Mouse (Mus musculus) liver, embryonic 14.5 days (tissue): ENCODE measurements at regions not wholly inside any gene's neighbourhood (a gene's known extent, or its start where the extent isn't known, plus 50 kb on each side); places are given as distances from the start of the nearest gene placed in this dataset.

ENCODE experiments used
- CTCF ChIP-seq: IDR thresholded peaks from 2 replicates; pipeline ENCODE4 v1.5.1; 2016; ENCODE audit warnings: antibody characterized with exemption, low read depth, control low read depth
- EP300 ChIP-seq: IDR thresholded peaks from 2 replicates; pipeline ENCODE4 v1.6.1; 2016; ENCODE audit warnings: antibody characterized with exemption, low read depth

- TF ChIP-seq CTCF (no peak), EP300 (no peak)
Observed at GRCm38 (mm10) chr17:51583984-51584880, 248.9 kb downstream of the Satb1 start.
